Mouse (Mus musculus): ENCODE measurements around the gene Aox2.

Gene Aox2

DNA sequence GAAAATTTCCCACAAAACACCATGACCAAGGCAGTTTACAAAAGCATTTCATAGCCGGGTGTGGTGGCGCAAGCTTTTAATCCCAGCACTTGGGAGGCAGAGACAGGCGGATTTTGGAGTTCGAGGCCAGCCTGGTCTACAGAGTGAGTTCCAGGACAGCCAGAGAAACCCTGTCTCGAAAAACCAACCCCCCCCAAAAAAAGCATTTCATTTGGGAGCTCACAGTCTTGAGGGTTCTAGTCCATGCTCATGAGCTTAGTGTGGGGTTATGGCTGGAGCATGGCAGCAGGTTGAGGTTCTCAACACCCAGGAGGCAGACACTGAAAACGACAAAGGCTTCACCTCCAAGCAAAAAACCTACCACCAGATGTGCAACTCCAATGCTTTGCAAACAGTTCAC is 130.0 kb downstream of the Aox2 start:
- DNase-seq: no peak

DNA sequence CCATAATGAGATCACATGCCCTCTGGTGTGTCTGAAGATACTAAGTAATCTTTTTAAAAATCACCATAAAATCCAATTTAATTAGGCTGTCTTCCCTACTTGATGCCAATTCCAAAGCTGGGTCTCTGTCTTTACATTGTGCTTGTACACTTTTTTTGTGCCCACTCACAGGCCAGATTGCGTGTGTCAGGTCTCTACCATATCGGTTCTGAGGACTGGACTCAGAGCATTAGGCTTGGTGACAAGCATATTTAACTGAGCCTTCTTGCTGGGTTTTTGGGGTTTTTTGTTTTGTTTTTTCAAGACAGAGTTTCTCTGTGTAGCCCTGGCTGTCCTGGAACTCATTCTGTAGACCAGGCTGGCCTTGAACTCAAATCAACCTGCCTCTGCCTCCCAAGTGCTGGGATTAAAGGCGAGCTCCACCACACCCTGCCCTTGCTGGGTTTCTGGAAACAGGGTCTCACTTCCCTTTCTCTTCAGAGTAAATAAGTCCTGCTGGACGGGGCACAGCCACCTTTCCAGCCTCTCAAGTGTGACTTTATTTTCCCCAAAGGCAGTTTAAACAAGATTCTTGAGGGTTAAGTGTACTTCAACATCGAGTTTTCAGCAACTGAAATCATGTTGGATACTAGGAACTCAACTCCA is 131.5 kb downstream of the Aox2 start:
- DNase-seq: no peak

DNA sequence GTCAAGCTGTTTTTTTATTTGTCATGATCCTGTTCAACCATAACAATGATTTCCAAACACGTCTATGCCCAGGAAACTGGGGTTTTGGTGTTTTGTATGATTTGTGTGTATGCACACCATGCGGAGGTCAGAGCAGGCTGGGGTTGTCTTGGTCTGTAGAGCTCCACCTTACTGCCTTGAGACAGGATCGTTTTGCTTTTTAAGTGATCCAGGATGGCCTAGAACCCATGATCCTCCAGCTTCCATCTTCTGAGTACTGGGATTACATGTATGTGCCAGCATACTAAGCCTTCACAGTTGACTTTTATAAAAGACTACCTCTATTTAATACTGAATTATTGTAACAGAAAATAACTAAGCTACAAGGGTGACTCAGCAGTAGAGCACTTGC is 132.1 kb downstream of the Aox2 start:
- no peak for DNase-seq

DNA sequence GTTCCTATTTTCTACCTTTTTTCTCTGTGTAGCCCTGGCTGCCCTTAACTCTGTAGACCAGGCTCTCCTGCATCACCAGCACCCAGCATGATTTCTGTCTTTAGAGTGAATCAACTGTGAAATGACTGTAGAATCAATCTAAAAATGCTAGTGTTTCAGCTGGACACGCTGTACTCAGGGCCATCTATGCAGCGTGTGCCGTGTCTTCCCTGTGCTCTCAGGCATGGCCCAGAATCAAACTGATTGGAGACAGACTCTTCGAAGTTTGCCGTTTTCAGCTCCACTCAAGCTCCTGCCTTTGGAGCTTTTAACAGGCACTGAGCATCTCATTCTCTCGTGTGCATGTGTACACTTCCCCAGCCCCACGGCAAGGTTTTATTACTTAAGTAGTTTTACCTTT is 132.7 kb downstream of the Aox2 start:
- DNase-seq: no peak

DNA sequence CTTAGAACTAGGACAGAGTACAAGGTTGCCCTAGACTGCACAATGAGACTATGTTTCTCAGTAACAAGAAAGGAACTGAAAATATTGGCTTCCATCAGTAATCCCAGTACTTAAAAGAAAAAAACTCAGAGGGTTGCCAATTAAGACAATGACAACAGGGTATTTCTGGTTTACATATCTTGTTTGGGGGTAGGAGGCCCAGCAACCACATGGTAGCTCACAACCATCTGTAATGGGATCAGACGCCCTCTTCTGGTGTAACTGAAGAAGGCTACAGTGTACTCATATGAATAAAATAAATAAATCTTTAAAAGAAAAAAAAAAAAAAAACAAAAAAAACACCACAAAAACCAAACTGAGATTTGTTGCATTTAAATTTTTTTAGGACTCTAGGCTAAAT is 137.3 kb downstream of the Aox2 start:
- DNase-seq: no peak

DNA sequence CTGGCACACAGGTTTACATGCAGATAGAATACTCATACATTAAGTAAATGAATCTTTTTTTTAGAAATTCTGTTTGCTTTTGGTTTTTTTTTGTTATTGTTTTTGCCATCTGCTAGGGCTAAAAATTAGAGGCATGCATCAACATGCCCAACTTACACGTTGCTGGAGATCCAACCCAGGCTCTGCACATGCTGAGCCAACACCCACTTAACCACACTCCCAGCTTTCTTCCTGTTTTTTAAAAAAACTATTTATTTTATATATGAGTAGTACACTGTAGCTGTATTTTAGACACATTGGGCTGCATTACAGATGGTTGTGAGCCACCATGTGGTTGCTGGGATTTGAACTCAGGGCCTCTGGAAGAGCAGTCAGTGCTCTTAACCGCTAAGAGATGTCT is 137.9 kb downstream of the Aox2 start:
- no peak for DNase-seq

DNA sequence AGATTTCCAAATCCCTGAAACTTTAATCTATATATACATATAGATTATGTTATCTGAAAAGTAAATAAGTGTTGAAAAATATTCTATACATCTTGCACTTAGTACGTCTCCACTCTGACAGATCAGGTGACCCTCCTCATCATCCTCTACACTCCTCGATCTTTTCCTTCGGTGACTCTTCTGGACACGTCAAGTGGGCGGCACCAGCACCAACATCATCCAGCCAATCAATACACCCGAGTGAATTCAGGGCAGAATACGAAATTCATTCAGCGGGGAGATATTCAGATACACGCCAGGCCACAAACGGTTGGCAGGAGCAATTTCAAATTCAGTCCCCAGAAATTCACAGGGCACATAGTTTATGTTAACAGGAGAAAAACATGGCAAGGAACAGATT is 141.9 kb downstream of the Aox2 start:
- DNase-seq: no peak

DNA sequence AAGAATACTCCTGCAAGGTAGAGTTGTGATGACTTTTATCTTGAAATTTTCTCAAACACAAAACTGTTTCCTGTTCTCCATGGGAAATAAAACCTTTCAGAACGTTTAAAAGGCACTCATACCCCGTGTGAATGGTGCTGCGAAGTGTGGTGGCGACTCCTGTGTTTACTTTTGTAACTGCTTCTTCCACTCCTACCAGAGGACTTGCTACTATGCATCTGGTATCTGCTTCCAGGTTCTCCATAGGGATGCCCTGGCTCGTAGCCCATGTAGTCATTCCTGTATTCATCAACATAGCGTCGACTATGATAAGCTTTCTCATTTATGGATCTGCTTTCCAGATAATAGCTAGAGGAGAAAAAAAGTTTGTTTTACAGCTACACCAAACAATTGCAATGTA is 142.8 kb downstream of the Aox2 start:
- no peak for DNase-seq

DNA sequence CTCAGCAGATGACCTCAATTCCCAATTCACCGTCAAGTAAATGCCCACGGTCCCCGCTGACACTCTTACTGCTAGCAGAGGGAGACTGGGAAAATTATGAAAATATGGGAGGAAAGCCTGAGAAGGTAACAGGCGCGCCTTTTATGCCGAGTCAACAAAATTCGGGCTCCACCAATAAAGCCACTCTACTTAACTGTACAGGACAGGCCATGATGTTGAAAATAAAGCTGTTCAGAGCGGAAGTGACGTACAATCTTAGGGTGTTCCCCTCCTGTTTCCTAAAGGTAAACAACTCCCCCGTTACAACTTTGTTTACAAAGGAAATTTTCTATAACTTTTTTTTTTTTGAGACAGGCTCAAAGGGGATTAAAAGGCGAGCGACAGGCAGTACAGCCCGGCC is 144.8 kb downstream of the Aox2 start:
- peak in 1 of 2 experiments; percentile 26 for DNase-seq

DNA sequence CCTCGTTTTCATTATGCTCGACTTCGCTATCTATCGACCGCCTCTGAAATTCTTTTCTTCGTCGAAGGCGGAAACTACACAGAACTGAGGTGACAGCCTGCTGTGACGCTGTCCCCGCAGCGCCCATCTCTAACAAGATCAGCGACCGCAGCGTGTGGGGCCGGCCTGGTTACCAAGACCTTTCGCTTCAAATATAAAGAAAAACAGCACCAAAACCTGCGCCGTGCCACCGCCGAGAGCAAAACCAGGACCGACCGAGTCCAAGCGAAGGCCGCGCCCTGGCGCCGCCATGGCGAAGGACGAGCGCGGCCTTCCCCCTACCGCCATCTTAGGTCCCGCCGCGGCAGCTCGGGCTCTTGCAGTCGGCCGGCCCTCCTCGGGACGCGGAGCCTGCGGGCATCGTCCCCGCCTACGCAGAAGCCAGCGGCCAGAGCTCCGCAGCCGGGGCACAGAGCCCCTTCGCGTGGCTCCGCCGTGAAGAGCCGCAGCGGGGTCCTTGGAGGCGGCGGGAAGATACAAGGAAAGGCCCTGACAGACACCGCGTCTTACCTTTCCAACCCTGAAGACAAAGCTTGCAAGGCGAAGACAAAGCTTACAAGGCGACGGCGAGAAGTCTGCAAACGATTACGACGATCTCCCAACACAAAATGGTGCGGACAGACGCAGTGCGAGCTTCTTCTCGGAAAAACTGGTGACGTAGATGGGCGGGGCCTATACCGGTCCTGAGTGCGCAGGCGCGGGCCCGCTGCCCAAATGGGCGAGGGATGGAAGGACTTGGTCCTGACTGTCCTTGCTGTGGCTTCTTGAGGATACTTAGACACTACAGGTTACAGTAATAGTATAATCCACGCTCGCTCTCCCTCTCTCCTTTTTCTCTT is 145.5 kb downstream of the Aox2 start, which contains the start of gene Clk1:
Clk1 (minus strand) TSS at position 696 of the 878 bp plus-strand sequence.
- peak; percentile 93 to 99 for DNase-seq

DNA sequence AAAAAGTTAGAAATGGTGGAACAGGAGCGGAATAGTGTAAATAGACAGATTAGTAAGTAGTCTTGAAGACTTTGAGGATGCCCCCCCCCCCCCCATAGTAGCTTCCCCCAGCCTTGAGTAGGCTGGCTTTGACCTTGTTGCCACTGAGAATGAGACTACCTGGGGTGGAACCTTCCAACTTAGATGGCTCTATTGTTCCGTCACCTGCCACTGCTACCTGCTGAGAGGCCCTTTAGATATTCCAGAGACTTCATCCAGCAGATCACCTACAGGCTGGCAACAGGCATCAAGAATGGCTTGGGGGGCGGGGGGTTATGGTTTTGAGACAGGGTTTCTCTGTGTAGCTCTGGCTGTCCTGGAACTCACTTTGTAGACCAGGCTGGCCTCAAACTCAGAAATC is 146.4 kb downstream of the Aox2 start:
- DNase-seq: no peak

All from spleen, adult 18-20 months (tissue).